Mouse (Mus musculus) thymus, postnatal 10 days (tissue): ENCODE results near the gene Vipr1.

ENCODE experiments used
- DNase-seq, 2 experiments: peaks; one replicate each; pipeline ENCODE4 v3.0.0; 2021; ENCODE audit warnings: low spot score in 2 of 2

Gene Vipr1

DNA sequence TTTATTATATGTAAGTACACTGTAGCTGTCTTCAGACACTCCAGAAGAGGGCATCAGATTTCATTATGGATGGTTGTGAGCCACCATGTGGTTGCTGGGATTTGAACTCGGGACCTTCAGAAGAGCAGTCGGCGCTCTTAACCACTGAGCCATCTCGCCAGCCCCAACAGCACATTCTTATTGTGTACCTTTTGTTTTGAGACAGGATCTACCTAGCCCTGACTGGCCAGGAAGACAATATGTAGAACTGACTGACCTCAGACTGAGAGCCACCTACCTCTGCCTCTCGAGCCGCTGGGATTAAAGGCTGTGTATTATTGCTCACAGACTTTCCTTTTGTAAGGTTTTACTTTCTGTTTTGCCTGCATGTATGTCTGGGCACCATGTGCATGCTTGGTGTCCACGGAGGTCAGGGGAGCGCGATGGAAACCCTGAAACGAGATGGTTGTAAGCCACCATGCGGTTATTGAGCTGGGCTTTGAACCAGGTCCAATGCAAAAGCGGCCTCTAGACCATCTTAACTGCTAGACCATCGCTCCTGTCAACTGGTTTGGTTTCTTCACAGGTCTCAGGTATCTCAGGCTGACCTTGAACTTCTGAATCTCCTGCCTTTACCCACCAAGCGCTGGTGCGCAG, 75.7 kb downstream of the Vipr1 start:
- DNase-seq: no peak

- peak; percentile 95 to 96 for DNase-seq
Observed at GRCm38 (mm10) chr9:121718792-121719318, 76.3 kb downstream of the Vipr1 start, which contains the start of gene Nktr. TSS of gene Nktr (plus strand) at chr9:121719169.

DNA sequence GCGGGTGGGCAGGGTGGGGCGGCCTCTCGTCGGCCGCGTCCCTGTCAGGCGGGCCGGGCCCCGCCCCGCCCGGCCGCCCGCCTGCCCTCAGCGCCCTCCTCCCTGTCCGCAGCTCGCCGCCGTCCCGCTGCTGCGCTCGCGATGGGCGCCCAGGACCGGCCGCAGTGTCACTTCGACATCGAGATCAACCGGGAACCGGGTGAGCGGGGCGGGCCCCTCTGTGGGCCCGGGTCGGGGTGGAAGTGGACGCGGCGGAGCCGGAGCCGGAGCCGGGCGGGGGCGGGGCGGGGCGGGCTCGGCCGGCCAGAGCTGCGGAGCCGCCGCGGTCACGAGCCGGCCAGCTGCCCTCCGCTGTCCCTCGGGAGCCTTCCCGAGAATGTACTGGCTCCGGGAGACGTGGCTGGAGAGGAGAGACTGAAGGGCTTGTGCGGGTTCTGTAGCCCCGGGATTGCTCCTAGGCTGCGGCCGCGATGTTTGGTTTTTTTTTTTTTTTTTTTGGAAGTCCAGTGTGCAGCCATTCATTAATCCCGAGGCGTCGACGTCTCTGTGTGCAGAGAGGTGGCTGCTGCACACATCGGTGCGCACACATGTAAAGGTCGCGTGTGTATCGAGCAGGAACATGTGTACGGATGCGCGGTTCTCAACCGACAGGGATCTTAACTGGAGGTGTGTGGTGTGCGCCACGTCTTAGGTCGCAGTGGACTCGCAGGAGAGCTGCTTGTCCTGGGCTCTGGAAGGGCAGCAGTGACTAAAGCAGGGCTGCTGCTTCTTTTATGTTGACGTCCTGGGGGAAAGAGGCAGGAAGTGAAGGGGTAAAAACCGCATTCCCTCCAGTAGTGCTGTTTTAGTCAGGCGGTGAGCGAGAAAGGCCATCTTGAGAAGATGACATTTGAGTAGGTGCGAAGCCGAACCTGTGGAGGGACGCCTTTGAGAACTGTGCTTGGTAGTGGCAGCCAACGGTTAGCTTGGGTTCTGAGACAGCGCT, 77.1 kb downstream of the Vipr1 start:
- DNase-seq: peak; percentile 37 to 42
